Mouse (Mus musculus) ES-Bruce4 (cell line): ENCODE data around the gene Cnpy1. TPM values are rescaled to one million over a fixed set of nuclear protein-coding genes. Genes with fewer than 3 reads are reported as not detected.

ENCODE experiments used
- H3K27ac ChIP-seq: 2 replicates; pipeline ENCODE4 v1.5.1; 2012; ENCODE audit warnings: low read length, inconsistent platforms; ENCODE audit not compliant: insufficient read depth
- H3K27me3 ChIP-seq: 2 replicates; pipeline ENCODE4 v1.6.1; 2012; ENCODE audit warnings: mild to moderate bottlenecking, low read length, inconsistent platforms; ENCODE audit not compliant: control insufficient read depth, poor library complexity, insufficient read depth, severe bottlenecking
- H3K36me3 ChIP-seq: 2 replicates; pipeline ENCODE4 v1.6.1; 2012; ENCODE audit warnings: inconsistent platforms, mild to moderate bottlenecking, low read length, moderate library complexity; ENCODE audit not compliant: control insufficient read depth, poor library complexity, insufficient read depth, severe bottlenecking
- H3K4me1 ChIP-seq: one replicate; pipeline ENCODE4 v1.8.1; 2011; ENCODE audit warnings: low read length; ENCODE audit not compliant: control insufficient read depth, insufficient read depth
- H3K4me3 ChIP-seq: 2 replicates; pipeline ENCODE4 v1.5.1; 2011; ENCODE audit warnings: low read depth, mild to moderate bottlenecking, low read length
- H3K9ac ChIP-seq: 2 replicates; pipeline ENCODE4 v1.6.1; 2012; ENCODE audit warnings: low read depth, mild to moderate bottlenecking, inconsistent platforms; ENCODE audit not compliant: poor library complexity, severe bottlenecking
- H3K9me3 ChIP-seq: replicated peaks from 2 replicates; pipeline ENCODE4 v1.6.1; 2012; ENCODE audit warnings: mild to moderate bottlenecking, low read length, inconsistent platforms; ENCODE audit not compliant: control insufficient read depth, poor library complexity, insufficient read depth, severe bottlenecking
- CTCF ChIP-seq: IDR thresholded peaks from one replicate; pipeline ENCODE4 v1.8.1; 2011; ENCODE audit warnings: low read depth, low read length
- EP300 ChIP-seq: IDR thresholded peaks from 2 replicates; pipeline ENCODE4 v1.6.1; 2011; ENCODE audit warnings: low read depth, low read length; ENCODE audit not compliant: insufficient read depth
- POLR2A ChIP-seq: IDR thresholded peaks from one replicate; pipeline ENCODE4 v1.8.1; 2011; ENCODE audit warnings: low read length; ENCODE audit not compliant: insufficient read depth
- polyA plus RNA-seq: library from polyadenylated mRNA; stranded (reverse); fragments of >200 nt; gene quantifications from 2 replicates; pipeline ENCODE4 v1.2.4, GENCODE M21; 2011; ENCODE audit warnings: low read depth; ENCODE audit not compliant: missing spikeins, insufficient read depth, insufficient read length

The Cnpy1 gene
- polyA plus RNA-seq, 1 experiment = 48.1 TPM

DNA sequence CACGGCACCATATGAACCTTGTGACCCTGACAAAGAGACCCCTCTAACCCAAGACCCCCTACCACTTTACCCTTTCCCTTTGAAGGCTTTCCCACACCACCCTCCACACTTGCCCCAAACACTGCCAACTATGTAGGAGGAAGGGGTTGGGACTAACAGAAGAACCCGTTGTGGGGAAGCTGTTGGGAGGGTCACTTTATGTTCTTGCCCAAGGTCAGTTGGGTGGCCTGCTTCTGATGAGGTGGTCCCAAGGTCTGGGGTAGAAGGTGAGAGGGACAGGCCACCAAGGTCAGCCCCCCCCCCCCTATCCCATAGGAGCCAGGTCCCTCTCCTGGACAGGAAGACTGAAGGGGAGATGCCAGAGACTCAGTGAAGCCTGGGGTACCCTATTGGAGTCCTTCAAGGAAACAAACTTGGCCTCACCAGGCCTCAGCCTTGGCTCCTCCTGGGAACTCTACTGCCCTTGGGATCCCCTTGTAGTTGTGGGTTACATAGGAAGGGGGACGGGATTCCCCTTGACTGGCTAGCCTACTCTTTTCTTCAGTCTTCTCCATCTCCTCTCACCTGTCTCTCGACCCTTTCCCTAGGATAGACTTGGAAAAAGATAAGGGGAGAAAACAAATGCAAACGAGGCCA, 76.3 kb downstream of the Cnpy1 start:
- Histone ChIP-seq H3K4me1 (peaks cover 5% of the 10 kb centered on the region), H3K36me3 (no peaks in the 10 kb centered on the region), H3K4me3 (no peak overlapping the region), H3K27ac (no peak overlapping the region), H3K9ac (no peak overlapping the region), H3K9me3 (no peaks in the 10 kb centered on the region), H3K27me3 (peaks cover 30% of the 10 kb centered on the region)
- TF ChIP-seq POLR2A (no peak), EP300 (no peak), CTCF (no peak)

DNA sequence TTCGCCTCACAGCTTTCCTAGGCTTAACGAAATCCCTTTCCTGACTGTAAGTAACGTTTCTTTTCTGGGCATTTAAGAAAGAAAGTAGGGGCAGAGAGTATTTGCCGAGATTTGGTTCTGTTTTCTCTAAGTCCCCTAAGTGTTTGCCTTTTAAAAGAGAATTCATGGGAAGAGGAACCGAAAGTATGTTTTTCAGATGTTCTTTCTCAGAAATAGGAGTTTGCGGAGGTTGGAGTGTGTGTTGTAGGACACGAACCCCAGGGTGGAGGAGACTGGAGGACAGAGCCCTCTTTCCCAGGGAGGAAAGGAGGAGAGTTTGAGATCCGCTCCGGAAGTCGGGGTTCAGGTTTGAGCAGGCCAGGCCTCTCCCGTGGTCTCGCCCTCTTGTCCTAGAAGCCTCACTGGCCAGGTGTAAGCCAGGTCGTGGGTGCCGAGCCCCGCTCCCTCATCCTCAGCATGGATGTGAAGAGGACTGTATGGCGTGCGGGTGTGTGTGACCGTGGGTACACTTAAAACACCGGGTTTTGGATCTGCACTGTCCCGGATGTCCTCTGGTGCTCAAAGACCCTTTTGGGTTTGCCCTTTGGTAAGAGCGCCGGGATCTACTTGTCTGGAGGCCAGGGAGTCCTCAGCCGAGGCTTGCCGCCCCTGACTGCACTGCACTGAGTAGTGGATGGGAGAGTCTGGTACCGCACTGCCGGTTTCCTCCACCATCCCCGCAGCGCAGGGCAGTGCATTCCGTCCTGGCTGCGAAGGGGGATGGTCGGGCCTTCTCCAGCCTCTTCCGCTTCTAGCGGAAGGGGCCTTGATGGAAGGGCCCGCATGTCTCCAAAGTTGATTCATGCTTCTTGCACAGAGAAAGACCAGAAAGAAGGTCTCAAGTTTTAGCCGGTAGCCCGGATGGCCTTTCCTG, 77.1 kb downstream of the Cnpy1 start:
- Histone ChIP-seq H3K9me3 (no peaks in the 10 kb centered on the region), H3K4me3 (peak overlapping the region; percentile 11), H3K27me3 (peaks cover 30% of the 10 kb centered on the region), H3K4me1 (peaks cover 2% of the 10 kb centered on the region), H3K9ac (no peak overlapping the region), H3K36me3 (no peaks in the 10 kb centered on the region), H3K27ac (no peak overlapping the region)
- TF ChIP-seq POLR2A (no peak), EP300 (no peak), CTCF (no peak)

DNA sequence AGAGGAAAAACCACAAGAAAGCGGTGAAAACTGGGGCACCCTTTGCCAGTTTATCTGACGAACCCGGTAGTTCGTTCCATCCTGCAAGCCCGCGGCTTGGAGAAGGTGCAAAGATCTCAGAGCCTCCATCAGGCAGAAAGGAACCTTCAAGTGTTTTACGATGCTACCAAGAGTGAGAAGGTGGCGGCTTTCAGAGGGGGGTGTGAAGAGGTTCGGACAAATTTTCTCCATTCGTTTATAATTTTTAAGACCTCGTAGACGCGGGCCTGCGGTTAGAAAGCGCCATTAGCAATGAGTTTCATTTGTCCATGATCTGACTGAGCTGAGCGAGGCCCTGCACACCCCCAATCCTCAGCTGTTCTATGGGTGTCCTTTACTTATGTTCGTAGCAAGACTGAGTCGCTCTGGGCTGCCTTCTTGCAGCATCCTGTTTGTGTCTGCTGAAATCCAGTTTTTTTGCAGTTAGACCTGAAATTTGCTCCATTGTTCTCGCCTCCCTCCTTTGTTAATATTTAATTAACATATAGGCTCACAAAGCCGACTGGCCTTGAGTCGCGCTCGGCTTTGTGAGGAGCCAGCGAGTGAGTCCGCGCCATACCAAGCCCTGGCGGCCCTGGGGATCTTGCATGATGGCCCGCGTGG, 77.9 kb downstream of the Cnpy1 start:
- H3K27me3 ChIP-seq = peaks cover 27% of the 10 kb centered on the region
- H3K9me3 ChIP-seq = no peaks in the 10 kb centered on the region
- H3K36me3 ChIP-seq = no peaks in the 10 kb centered on the region
- H3K4me3 ChIP-seq = peak overlapping the region; percentile 19; the same call in 1 of the 2 replicates
- H3K27ac ChIP-seq = no peak overlapping the region
- H3K9ac ChIP-seq = 0 out of 2 replicates have a peak overlapping the region, but pooled peaks have one; percentile 76
- no peaks in the 10 kb centered on the region for H3K4me1 ChIP-seq
- TF ChIP-seq CTCF (no peak), EP300 (no peak), POLR2A (no peak)

DNA sequence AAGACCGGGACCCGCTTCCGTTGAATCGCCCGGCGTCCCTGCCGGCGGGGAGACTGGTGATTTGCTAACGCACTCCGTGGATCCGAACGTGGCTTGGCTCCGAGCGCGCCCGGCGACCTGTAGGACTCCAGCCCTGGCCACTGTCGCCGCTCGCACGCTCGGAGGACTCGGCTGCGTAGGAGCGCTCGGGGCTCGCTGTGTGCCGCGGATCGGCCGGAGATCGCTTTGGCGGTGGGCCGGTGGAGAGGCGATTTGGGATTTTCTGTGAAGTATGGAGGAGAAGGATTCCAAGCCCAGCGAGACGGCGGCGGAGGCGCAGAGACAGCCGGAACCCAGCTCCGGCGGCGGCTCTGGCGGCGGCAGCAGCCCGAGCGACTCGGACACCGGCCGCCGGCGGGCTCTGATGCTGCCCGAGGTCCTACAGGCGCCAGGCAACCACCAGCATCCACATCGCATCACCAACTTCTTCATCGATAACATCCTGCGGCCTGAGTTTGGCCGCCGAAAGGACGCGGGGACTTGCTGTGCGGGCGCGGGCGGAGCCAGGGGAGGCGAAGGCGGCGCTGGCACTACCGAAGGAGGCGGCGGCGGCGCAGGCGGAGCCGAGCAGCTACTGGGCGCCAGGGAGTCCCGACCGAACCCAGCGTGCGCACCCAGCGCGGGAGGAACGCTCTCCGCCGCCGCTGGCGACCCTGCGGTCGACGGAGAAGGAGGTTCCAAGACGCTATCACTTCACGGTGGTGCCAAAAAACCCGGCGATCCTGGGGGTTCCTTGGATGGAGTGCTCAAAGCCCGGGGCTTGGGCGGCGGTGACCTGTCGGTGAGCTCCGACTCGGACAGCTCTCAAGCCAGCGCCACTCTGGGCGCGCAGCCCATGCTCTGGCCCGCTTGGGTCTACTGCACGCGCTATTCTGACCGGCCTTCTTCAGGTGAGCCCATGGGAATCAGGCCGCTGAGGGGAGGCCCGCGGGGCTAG, 79.1 kb downstream of the Cnpy1 start:
- Histone ChIP-seq H3K27ac (no peak overlapping the region), H3K4me3 (peak overlapping the region; percentile 73)

More for the DNA sequence above, 79.1 kb downstream of the Cnpy1 start:
- Histone ChIP-seq H3K36me3 (no peaks in the 10 kb centered on the region), H3K4me1 (no peaks in the 10 kb centered on the region), H3K27me3 (peaks cover 32% of the 10 kb centered on the region), H3K9me3 (no peaks in the 10 kb centered on the region), H3K9ac (peak overlapping the region; percentile 76)
- TF ChIP-seq POLR2A (no peak), CTCF (no peak), EP300 (no peak)
